Mouse (Mus musculus) forebrain, embryonic 14.5 days (tissue): ENCODE measurements at regions not wholly inside any gene's neighbourhood (a gene's known extent, or its start where the extent isn't known, plus 50 kb on each side); places are given as distances from the start of the nearest gene placed in this dataset.

Experiments
- ATAC-seq: fragments of 200-750 bp; cut with Nextera tagmentation; 2 replicates; pipeline ENCODE4 v1.8.0; 2017; ENCODE audit warnings: mild to moderate bottlenecking, moderate library complexity
- DNase-seq: peaks from one replicate; pipeline ENCODE4 v3.0.0-alpha.2; 2015; ENCODE audit warnings: low spot score
- H3K27ac ChIP-seq: fragments of 300-500 bp; sonication (generic); 2 replicates; pipeline ENCODE4 v1.5.1; 2014; ENCODE audit warnings: low read depth, mild to moderate bottlenecking, control low read depth, low read length, moderate library complexity
- H3K27me3 ChIP-seq: fragments of 300-500 bp; sonication (generic); replicated peaks from 2 replicates; pipeline ENCODE4 v1.6.1; 2014; ENCODE audit warnings: low read length, control low read depth, mixed read lengths; ENCODE audit not compliant: control insufficient read depth, insufficient read depth
- H3K36me3 ChIP-seq: fragments of 300-500 bp; sonication (generic); 2 replicates; pipeline ENCODE4 v1.6.1; 2014; ENCODE audit warnings: low read length, control low read depth; ENCODE audit not compliant: control insufficient read depth, insufficient read depth
- H3K4me1 ChIP-seq: fragments of 300-500 bp; sonication (generic); 2 replicates; pipeline ENCODE4 v1.6.1; 2014; ENCODE audit warnings: antibody characterized with exemption, low read length, control low read depth; ENCODE audit not compliant: control insufficient read depth, insufficient read depth
- H3K4me2 ChIP-seq: fragments of 300-500 bp; sonication (generic); 2 replicates; pipeline ENCODE4 v1.6.1; 2014; ENCODE audit warnings: mild to moderate bottlenecking, control low read depth, low read length
- H3K4me3 ChIP-seq: fragments of 300-500 bp; sonication (generic); 2 replicates; pipeline ENCODE4 v1.5.1; 2014; ENCODE audit warnings: low read depth, low read length, control low read depth
- H3K9ac ChIP-seq: fragments of 300-500 bp; sonication (generic); 2 replicates; pipeline ENCODE4 v1.6.1; 2014; ENCODE audit warnings: mild to moderate bottlenecking, low read length, control low read depth, moderate library complexity
- H3K9me3 ChIP-seq: fragments of 300-500 bp; sonication (generic); replicated peaks from 2 replicates; pipeline ENCODE4 v1.6.1; 2016; ENCODE audit warnings: low read length, control low read depth, mixed read lengths; ENCODE audit not compliant: control insufficient read depth
- WGBS: fragments of 180-500 bp; shearing (Covaris S2); extraction: QIAGEN DNeasy Blood & Tissue Kit; methylation state at CpG from one replicate; pipeline ENCODE4 v1.1.7; 2014; 5-methylcytosine and 5-hydroxymethylcytosine counted together

- H3K36me3 ChIP-seq = no peaks in the 10 kb centered on the region
- no peaks in the 10 kb centered on the region for H3K27me3 ChIP-seq
- H3K4me3 ChIP-seq = no peak overlapping the region
- H3K4me2 ChIP-seq = no peak overlapping the region
- no peaks in the 10 kb centered on the region for H3K9me3 ChIP-seq
- no peaks in the 10 kb centered on the region for H3K4me1 ChIP-seq
- H3K9ac ChIP-seq = no peak overlapping the region
- no peak overlapping the region for H3K27ac ChIP-seq
- ATAC-seq (no peak), DNase-seq (no peak)
- WGBS = 89% methylated on average over 3 of the region's 3 CpGs
These were observed 169.8 kb upstream of the Xrcc4 start for GRCm38 (mm10) chr13:90259071-90259742.

- ATAC-seq (no peak), DNase-seq (no peak)
- no peaks in the 10 kb centered on the region for H3K27me3 ChIP-seq
- no peak overlapping the region for H3K27ac ChIP-seq
- no peak overlapping the region for H3K4me2 ChIP-seq
- H3K4me3 ChIP-seq = no peak overlapping the region
- 42% methylated on average over 1 of the region's 1 CpGs for WGBS
- no peaks in the 10 kb centered on the region for H3K4me1 ChIP-seq
- no peak overlapping the region for H3K9ac ChIP-seq
- no peaks in the 10 kb centered on the region for H3K9me3 ChIP-seq
- H3K36me3 ChIP-seq = no peaks in the 10 kb centered on the region
These were observed 163.6 kb upstream of the Xrcc4 start for GRCm38 (mm10) chr13:90252981-90253380.

DNA sequence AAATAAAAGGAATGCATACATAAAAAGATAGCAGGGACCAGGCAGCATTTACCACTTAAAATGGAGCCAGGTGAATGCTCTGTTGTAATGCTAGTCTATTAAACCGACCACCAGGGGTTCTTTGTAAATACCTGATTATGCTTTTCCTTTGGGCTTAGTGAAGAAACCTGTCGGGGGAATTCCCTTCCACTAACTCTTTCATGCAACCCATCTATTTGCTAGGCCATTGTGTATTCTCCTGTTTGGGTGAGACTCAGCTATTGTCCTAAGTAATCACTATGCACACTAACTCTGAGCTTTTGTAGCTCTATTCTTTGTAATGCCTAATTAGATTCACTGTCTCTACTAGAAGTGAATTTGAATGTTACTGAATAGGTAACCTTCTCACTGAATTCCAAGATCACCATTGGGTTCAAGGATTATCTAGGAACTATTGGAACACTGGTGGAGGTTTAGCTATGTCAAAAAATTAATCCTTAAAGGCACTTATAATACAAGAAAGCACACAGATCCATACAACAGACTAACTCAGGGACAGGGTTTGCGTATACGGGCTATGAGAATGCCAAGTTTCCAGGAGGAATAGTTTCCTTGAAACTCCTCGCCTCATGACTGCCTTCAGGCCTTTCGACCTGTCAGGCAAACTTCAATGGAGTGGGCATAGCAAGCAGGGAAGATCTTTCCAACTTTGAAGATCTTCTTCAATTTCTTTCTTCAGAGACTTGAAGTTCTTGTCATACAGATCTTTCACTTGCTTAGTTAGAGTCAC lies 156.8 kb upstream of the Xrcc4 start:
- Histone ChIP-seq H3K9ac (no peak overlapping the region), H3K27me3 (no peaks in the 10 kb centered on the region)
- 77% methylated on average over 6 of the region's 6 CpGs for WGBS

GRCm38 (mm10) chr13:90238331-90238730 lies 148.9 kb upstream of the Xrcc4 start:
- ATAC-seq (no peak), DNase-seq (no peak)
- no peak overlapping the region for H3K9ac ChIP-seq
- no peaks in the 10 kb centered on the region for H3K27me3 ChIP-seq
- H3K4me2 ChIP-seq = no peak overlapping the region
- H3K27ac ChIP-seq = no peak overlapping the region
- no peaks in the 10 kb centered on the region for H3K36me3 ChIP-seq
- no peaks in the 10 kb centered on the region for H3K4me1 ChIP-seq
- no peak overlapping the region for H3K4me3 ChIP-seq
- WGBS = 75% methylated on average over 4 of the region's 4 CpGs
- H3K9me3 ChIP-seq = no peaks in the 10 kb centered on the region

More for the DNA sequence above, 156.8 kb upstream of the Xrcc4 start:
- DNase-seq = no peak
- Histone ChIP-seq H3K9me3 (no peaks in the 10 kb centered on the region), H3K27ac (no peak overlapping the region), H3K4me2 (no peak overlapping the region), H3K4me3 (no peak overlapping the region), H3K4me1 (no peaks in the 10 kb centered on the region), H3K36me3 (no peaks in the 10 kb centered on the region)
- ATAC-seq = no peak

- WGBS = 90% methylated on average over 1 of the region's 1 CpGs
- no peaks in the 10 kb centered on the region for H3K27me3 ChIP-seq
- no peak overlapping the region for H3K9ac ChIP-seq
- no peaks in the 10 kb centered on the region for H3K36me3 ChIP-seq
- H3K9me3 ChIP-seq = no peaks in the 10 kb centered on the region
- H3K4me3 ChIP-seq = no peak overlapping the region
- ATAC-seq (no peak), DNase-seq (no peak)
- no peak overlapping the region for H3K4me2 ChIP-seq
- H3K27ac ChIP-seq = no peak overlapping the region
- H3K4me1 ChIP-seq = no peaks in the 10 kb centered on the region
These were observed 144.6 kb upstream of the Xrcc4 start for GRCm38 (mm10) chr13:90233986-90234385.

GRCm38 (mm10) chr13:90233561-90233960 lies 144.2 kb upstream of the Xrcc4 start:
- no peak overlapping the region for H3K4me2 ChIP-seq
- ATAC-seq = no peak
- no peak overlapping the region for H3K9ac ChIP-seq
- no peak overlapping the region for H3K4me3 ChIP-seq
- no peak overlapping the region for H3K27ac ChIP-seq
- 76% methylated on average over 3 of the region's 3 CpGs for WGBS
- H3K27me3 ChIP-seq = no peaks in the 10 kb centered on the region
- no peaks in the 10 kb centered on the region for H3K4me1 ChIP-seq
- no peaks in the 10 kb centered on the region for H3K9me3 ChIP-seq
- H3K36me3 ChIP-seq = no peaks in the 10 kb centered on the region
- no peak for DNase-seq

DNA sequence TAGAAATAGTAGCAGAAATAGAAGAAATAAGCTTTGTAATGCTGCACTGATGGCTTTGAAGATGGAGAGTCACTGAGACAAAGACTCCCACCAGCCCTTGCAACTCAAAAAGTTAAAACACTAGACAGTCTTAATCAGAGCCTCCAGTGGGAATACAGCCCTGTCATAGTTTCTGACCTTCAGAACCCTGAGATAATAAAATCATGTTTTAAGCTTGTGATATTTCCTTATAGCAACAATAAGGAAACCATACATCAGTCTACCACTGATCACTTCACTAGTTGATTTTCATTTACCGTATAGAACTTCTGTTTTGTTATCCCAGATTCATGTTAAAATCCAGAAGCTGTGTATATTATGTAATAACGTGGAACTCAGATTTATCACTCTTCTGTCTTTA lies 139.7 kb upstream of the Xrcc4 start:
- H3K27me3 ChIP-seq = no peaks in the 10 kb centered on the region
- WGBS = 95% methylated on average over 2 of the region's 2 CpGs

DNA sequence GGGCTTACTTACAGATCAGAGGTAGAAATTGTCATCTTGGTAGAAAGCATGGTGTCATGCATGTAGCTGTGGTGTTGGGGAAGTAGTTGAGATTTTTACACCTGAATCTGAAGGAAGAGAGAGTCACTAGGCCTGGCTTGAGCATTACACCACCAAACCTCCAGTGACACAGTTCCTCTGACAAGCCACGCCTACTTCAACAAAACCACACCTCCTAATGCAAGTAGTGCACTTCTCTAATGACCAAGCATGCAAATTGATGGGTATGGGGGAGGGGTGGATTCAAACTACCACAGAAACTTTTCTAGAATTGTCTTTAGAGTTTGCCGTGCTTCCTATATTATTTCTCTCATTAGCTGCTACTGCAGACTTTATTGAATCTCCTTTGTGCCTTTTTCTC lies 136.8 kb upstream of the Xrcc4 start:
- H3K27me3 ChIP-seq = no peaks in the 10 kb centered on the region
- no peaks in the 10 kb centered on the region for H3K9me3 ChIP-seq
- ATAC-seq = no peak
- H3K4me3 ChIP-seq = no peak overlapping the region
- no peaks in the 10 kb centered on the region for H3K4me1 ChIP-seq
- no peak overlapping the region for H3K9ac ChIP-seq
- no peaks in the 10 kb centered on the region for H3K36me3 ChIP-seq
- no peak overlapping the region for H3K4me2 ChIP-seq
- WGBS = 35% methylated on average over 2 of the region's 2 CpGs
- H3K27ac ChIP-seq = no peak overlapping the region
- DNase-seq = no peak

More for the DNA sequence above, 139.7 kb upstream of the Xrcc4 start:
- ATAC-seq (no peak), DNase-seq (no peak)
- Histone ChIP-seq H3K4me3 (no peak overlapping the region), H3K9me3 (no peaks in the 10 kb centered on the region), H3K27ac (no peak overlapping the region), H3K4me1 (no peaks in the 10 kb centered on the region), H3K4me2 (no peak overlapping the region), H3K9ac (no peak overlapping the region), H3K36me3 (no peaks in the 10 kb centered on the region)

GRCm38 (mm10) chr13:90212390-90212789 lies 123.0 kb upstream of the Xrcc4 start:
- H3K4me3 ChIP-seq = no peak overlapping the region
- no peak for ATAC-seq
- H3K4me2 ChIP-seq = no peak overlapping the region
- H3K4me1 ChIP-seq = no peaks in the 10 kb centered on the region
- DNase-seq = no peak
- no peaks in the 10 kb centered on the region for H3K36me3 ChIP-seq
- H3K9me3 ChIP-seq = no peaks in the 10 kb centered on the region
- H3K27me3 ChIP-seq = no peaks in the 10 kb centered on the region
- H3K27ac ChIP-seq = no peak overlapping the region
- no peak overlapping the region for H3K9ac ChIP-seq
